Mouse (Mus musculus): ENCODE data around the gene Igf1r. TPM values are rescaled to one million over a fixed set of nuclear protein-coding genes. Genes with fewer than 3 reads are reported as not detected.

Igf1r gene
- total RNA-seq, 1 experiment: 23.5 TPM

DNA sequence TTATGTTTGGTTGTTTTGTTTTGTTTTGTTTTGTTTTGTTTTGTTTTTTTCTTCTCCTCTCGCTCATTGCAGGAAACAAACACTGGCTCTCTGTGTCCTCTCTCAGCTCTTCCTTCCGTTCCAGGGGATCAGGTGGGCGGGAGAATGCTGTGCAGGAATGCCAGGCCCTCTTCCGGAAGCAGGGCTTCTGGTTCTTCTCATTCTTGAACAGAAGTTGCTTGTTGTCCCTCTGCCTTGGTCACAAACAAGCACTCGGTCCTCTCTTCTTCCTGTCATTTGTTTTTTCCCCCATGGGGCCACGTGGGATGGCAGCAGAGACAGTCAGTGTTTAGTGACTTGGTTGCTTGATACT, 59.5 kb downstream of the Igf1r start:
- no peak overlapping the region for H3K27ac ChIP-seq (ENCODE audit: insufficient read depth, low read depth, low read length, poor library complexity, severe bottlenecking)
- TF ChIP-seq ZNF384 (IDR thresholded peaks at IDR 0.05; ENCODE audit: low read depth, low read length) (no peak), MAFK (IDR thresholded peaks at IDR 0.05; ENCODE audit: insufficient read depth, low read depth, low read length) (no peak), HCFC1 (IDR thresholded peaks at IDR 0.05; ENCODE audit: borderline replicate concordance, insufficient read depth, low read length) (no peak), ZC3H11A (IDR thresholded peaks at IDR 0.05; ENCODE audit: borderline replicate concordance, low read depth, low read length) (no peak), CHD2 (IDR thresholded peaks at IDR 0.05; ENCODE audit: low read depth, low read length) (no peak)
- in situ Hi-C loops (cut with MboI; ENCODE audit: low sequenced_read_pairs in 2 of 2, unreplicated experiment in 2 of 2): no loop called here
- no peak for DNase-seq (ENCODE audit: low read depth, low spot score)
- H3K9me3 ChIP-seq (ENCODE audit: control insufficient read depth, insufficient read depth, low read depth, low read length): no peaks in the 10 kb centered on the region
- H3K4me1 ChIP-seq (ENCODE audit: control insufficient read depth in 2 of 2, insufficient read depth in 2 of 2, low read length in 2 of 2, poor library complexity in 1 of 2): peaks cover 0 to 12% of the 10 kb centered on the region in 2 experiments; a peak in 2 of 4 replicates
- H3K9ac ChIP-seq (ENCODE audit: insufficient read depth, low read depth, low read length, poor library complexity, severe bottlenecking): no peak overlapping the region
- no peak overlapping the region for H3K4me3 ChIP-seq (ENCODE audit: insufficient read depth in 1 of 2, low read depth in 1 of 2, low read length in 2 of 2, poor library complexity in 1 of 2, severe bottlenecking in 1 of 2)
- H3K36me3 ChIP-seq (ENCODE audit: control insufficient read depth, insufficient read depth, low read length, poor library complexity, severe bottlenecking): peaks cover 9% of the 10 kb centered on the region; the same call in 1 of the 2 replicates

DNA sequence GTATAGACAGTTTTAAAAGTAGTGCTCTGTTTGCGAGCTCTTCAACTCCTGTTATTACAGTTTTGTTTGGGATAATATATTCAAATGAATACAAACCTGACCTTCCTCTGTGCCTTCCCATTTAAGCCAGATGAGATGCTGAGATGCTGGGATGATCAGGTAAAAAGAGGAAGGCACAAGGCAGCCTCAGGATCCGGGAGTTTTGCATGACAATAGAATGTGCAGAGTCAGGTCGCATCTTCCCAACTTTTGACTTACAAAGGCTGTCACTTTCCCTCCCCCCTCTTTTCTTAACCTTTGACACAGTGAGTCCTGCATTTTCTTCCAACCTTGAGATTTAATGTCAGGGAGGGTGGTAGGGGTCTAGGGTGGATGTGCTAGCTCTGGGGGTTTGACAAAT, 61.9 kb downstream of the Igf1r start:
- peak; percentile 37 for DNase-seq (ENCODE audit: low read depth, low spot score)
- peaks cover 0 to 12% of the 10 kb centered on the region in 2 experiments; a peak in 2 of 4 replicates for H3K4me1 ChIP-seq (ENCODE audit: control insufficient read depth in 2 of 2, insufficient read depth in 2 of 2, low read length in 2 of 2, poor library complexity in 1 of 2)
- H3K9ac ChIP-seq (ENCODE audit: insufficient read depth, low read depth, low read length, poor library complexity, severe bottlenecking): no peak overlapping the region
- no peak overlapping the region for H3K27ac ChIP-seq (ENCODE audit: insufficient read depth, low read depth, low read length, poor library complexity, severe bottlenecking)
- TF ChIP-seq CHD2 (IDR thresholded peaks at IDR 0.05; ENCODE audit: low read depth, low read length): no peak
- no peak for TF ChIP-seq ZNF384 (IDR thresholded peaks at IDR 0.05; ENCODE audit: low read depth, low read length)
- TF ChIP-seq MAFK (IDR thresholded peaks at IDR 0.05; ENCODE audit: insufficient read depth, low read depth, low read length): no peak
- TF ChIP-seq ZC3H11A (IDR thresholded peaks at IDR 0.05; ENCODE audit: borderline replicate concordance, low read depth, low read length): no peak
- no peak for TF ChIP-seq HCFC1 (IDR thresholded peaks at IDR 0.05; ENCODE audit: borderline replicate concordance, insufficient read depth, low read length)
- in situ Hi-C loops (cut with MboI; ENCODE audit: low sequenced_read_pairs in 2 of 2, unreplicated experiment in 2 of 2): no loop called here
- H3K36me3 ChIP-seq (ENCODE audit: control insufficient read depth, insufficient read depth, low read length, poor library complexity, severe bottlenecking): peaks cover 5% of the 10 kb centered on the region; the same call in 1 of the 2 replicates
- H3K4me3 ChIP-seq (ENCODE audit: insufficient read depth in 1 of 2, low read depth in 1 of 2, low read length in 2 of 2, poor library complexity in 1 of 2, severe bottlenecking in 1 of 2): no peak overlapping the region
- H3K9me3 ChIP-seq (ENCODE audit: control insufficient read depth, insufficient read depth, low read depth, low read length): no peaks in the 10 kb centered on the region

DNA sequence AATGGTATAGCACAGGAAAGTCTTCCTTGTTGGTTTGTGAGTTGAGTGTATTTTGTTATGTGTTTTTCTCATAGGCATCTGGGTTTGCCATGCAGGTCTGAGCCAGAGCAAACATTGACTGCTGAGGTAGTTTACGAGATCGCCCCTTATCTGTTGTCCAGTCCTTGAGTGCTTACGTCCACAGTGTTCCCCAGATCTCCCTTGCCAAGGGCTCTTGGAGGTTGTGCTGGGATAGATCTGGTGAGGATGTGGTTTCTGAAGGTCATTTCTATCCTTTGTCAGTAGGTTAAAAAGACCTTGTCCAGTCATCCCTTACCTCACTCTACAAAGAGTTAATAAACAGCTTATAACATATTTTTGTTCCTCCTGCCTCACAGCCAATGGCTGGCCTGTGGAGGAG, 62.8 kb downstream of the Igf1r start:
- H3K9me3 ChIP-seq (ENCODE audit: control insufficient read depth, insufficient read depth, low read depth, low read length): no peaks in the 10 kb centered on the region
- no peak overlapping the region for H3K4me3 ChIP-seq (ENCODE audit: insufficient read depth in 1 of 2, low read depth in 1 of 2, low read length in 2 of 2, poor library complexity in 1 of 2, severe bottlenecking in 1 of 2)
- no peak overlapping the region for H3K27ac ChIP-seq (ENCODE audit: insufficient read depth, low read depth, low read length, poor library complexity, severe bottlenecking)
- DNase-seq (ENCODE audit: low read depth, low spot score): no peak
- peaks cover 2% of the 10 kb centered on the region; the same call in 1 of the 2 replicates for H3K36me3 ChIP-seq (ENCODE audit: control insufficient read depth, insufficient read depth, low read length, poor library complexity, severe bottlenecking)
- in situ Hi-C loops (cut with MboI; ENCODE audit: low sequenced_read_pairs in 2 of 2, unreplicated experiment in 2 of 2): no loop called here
- TF ChIP-seq MAFK (IDR thresholded peaks at IDR 0.05; ENCODE audit: insufficient read depth, low read depth, low read length) (no peak), ZNF384 (IDR thresholded peaks at IDR 0.05; ENCODE audit: low read depth, low read length) (no peak), HCFC1 (IDR thresholded peaks at IDR 0.05; ENCODE audit: borderline replicate concordance, insufficient read depth, low read length) (no peak), ZC3H11A (IDR thresholded peaks at IDR 0.05; ENCODE audit: borderline replicate concordance, low read depth, low read length) (no peak), CHD2 (IDR thresholded peaks at IDR 0.05; ENCODE audit: low read depth, low read length) (no peak)
- no peak overlapping the region for H3K9ac ChIP-seq (ENCODE audit: insufficient read depth, low read depth, low read length, poor library complexity, severe bottlenecking)
- peaks cover 0 to 12% of the 10 kb centered on the region in 2 experiments; a peak in 2 of 4 replicates for H3K4me1 ChIP-seq (ENCODE audit: control insufficient read depth in 2 of 2, insufficient read depth in 2 of 2, low read length in 2 of 2, poor library complexity in 1 of 2)

DNA sequence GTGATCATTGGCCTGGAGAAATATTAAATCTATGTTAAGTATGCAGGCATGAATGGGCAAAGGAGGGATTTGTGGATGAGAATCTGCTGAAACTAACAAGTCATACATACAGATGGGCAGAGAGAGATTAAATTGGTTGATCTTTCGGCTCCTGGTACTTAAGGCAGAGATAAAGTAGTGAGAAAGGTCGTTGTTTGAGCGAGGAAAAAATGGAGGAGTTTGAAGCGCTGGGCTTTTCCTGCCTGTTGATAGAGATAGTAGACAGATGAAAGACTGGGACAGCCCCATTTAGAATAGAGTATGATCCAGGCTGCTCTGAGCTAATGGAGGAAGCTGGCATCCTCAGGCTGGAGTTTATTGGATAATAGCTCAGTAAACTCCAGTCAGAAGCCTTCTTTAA, 65.4 kb downstream of the Igf1r start:
- Histone ChIP-seq H3K9ac (ENCODE audit: insufficient read depth, low read depth, low read length, poor library complexity, severe bottlenecking) (no peak overlapping the region), H3K36me3 (ENCODE audit: control insufficient read depth, insufficient read depth, low read length, poor library complexity, severe bottlenecking) (peaks cover 2% of the 10 kb centered on the region; the same call in 1 of the 2 replicates), H3K4me1 (ENCODE audit: control insufficient read depth in 2 of 2, insufficient read depth in 2 of 2, low read length in 2 of 2, poor library complexity in 1 of 2) (peaks cover 0 to 12% of the 10 kb centered on the region in 2 experiments; a peak in 2 of 4 replicates), H3K4me3 (ENCODE audit: insufficient read depth in 1 of 2, low read depth in 1 of 2, low read length in 2 of 2, poor library complexity in 1 of 2, severe bottlenecking in 1 of 2) (no peak overlapping the region), H3K27ac (ENCODE audit: insufficient read depth, low read depth, low read length, poor library complexity, severe bottlenecking) (no peak overlapping the region), H3K9me3 (ENCODE audit: control insufficient read depth, insufficient read depth, low read depth, low read length) (no peaks in the 10 kb centered on the region)
- DNase-seq (ENCODE audit: low read depth, low spot score): no peak
- TF ChIP-seq ZNF384 (IDR thresholded peaks at IDR 0.05; ENCODE audit: low read depth, low read length): no peak
- no peak for TF ChIP-seq HCFC1 (IDR thresholded peaks at IDR 0.05; ENCODE audit: borderline replicate concordance, insufficient read depth, low read length)
- in situ Hi-C loops (cut with MboI; ENCODE audit: low sequenced_read_pairs in 2 of 2, unreplicated experiment in 2 of 2): no loop called here

DNA sequence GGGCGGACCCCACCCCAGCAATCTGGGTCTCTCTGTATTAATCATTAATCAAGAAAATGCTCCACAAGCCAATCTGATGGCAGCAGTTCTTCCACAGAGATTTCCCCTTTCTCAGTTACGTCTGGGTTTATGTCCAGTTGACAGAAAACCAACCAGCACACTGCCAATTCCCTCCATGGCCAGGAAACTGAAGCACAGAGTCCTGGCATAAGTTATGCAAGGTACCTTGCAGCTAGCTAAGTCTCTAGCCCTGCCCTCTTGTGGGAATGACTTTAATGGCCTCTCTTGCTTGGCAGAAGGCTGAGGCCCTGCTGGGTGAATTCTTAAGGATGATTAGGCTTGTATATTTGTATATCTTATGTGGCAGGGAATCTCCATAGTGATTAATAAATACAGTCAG, 67.9 kb downstream of the Igf1r start:
- H3K9ac ChIP-seq (ENCODE audit: insufficient read depth, low read depth, low read length, poor library complexity, severe bottlenecking): no peak overlapping the region
- H3K36me3 ChIP-seq (ENCODE audit: control insufficient read depth, insufficient read depth, low read length, poor library complexity, severe bottlenecking): no peaks in the 10 kb centered on the region; the same call in 1 of the 2 replicates
- no peaks in the 10 kb centered on the region for H3K9me3 ChIP-seq (ENCODE audit: control insufficient read depth, insufficient read depth, low read depth, low read length)
- H3K4me3 ChIP-seq (ENCODE audit: insufficient read depth in 1 of 2, low read depth in 1 of 2, low read length in 2 of 2, poor library complexity in 1 of 2, severe bottlenecking in 1 of 2): no peak overlapping the region
- DNase-seq (ENCODE audit: low read depth, low spot score): no peak
- TF ChIP-seq ZC3H11A (IDR thresholded peaks at IDR 0.05; ENCODE audit: borderline replicate concordance, low read depth, low read length): no peak
- no peak overlapping the region for H3K27ac ChIP-seq (ENCODE audit: insufficient read depth, low read depth, low read length, poor library complexity, severe bottlenecking)
- in situ Hi-C loops (cut with MboI; ENCODE audit: low sequenced_read_pairs in 2 of 2, unreplicated experiment in 2 of 2): no loop called here
- no peaks in the 10 kb centered on the region for H3K4me1 ChIP-seq (ENCODE audit: control insufficient read depth in 2 of 2, insufficient read depth in 2 of 2, low read length in 2 of 2, poor library complexity in 1 of 2)
